Mouse (Mus musculus) liver, embryonic 14.5 days (tissue): ENCODE results near the gene D5Ertd579e. TPM values are rescaled to one million over a fixed set of nuclear protein-coding genes. Genes with fewer than 3 reads are reported as not detected.
A peak's percentile ranks its signal among the peaks of the same experiment; 100 is the strongest.

Experiments
- ATAC-seq: fragments of 200-750 bp; cut with Nextera tagmentation; 2 replicates; pipeline ENCODE4 v1.8.0; 2017; ENCODE audit warnings: moderate number of reproducible peaks, mild to moderate bottlenecking, moderate library complexity; ENCODE audit not compliant: insufficient read depth
- DNase-seq, 3 experiments: peaks; one replicate each; pipeline ENCODE4 v3.0.0-alpha.2; 2012 to 2013; ENCODE audit warnings: low read depth in 3 of 3, low spot score in 3 of 3
- H3K27ac ChIP-seq: fragments of 300-500 bp; sonication (generic); 2 replicates; pipeline ENCODE4 v1.5.1; 2014; ENCODE audit warnings: moderate library complexity, mild to moderate bottlenecking, control low read depth, inconsistent platforms
- H3K27me3 ChIP-seq: fragments of 300-500 bp; sonication (generic); 2 replicates; pipeline ENCODE4 v1.6.1; 2014; ENCODE audit warnings: mild to moderate bottlenecking, low read length, moderate library complexity; ENCODE audit not compliant: control insufficient read depth, insufficient read depth
- H3K36me3 ChIP-seq: fragments of 300-500 bp; sonication (generic); replicated peaks from 2 replicates; pipeline ENCODE4 v1.6.1; 2014; ENCODE audit warnings: low read depth; ENCODE audit not compliant: control insufficient read depth, insufficient read depth
- H3K4me1 ChIP-seq, 2 experiments: fragments of 200-500 bp in 1 of 2; fragments of 300-500 bp in 1 of 2; sonication (generic) in 1 of 2; replicated peaks; 2 replicates each; pipeline ENCODE4 v1.6.1; 2012 to 2014; ENCODE audit warnings: antibody characterized with exemption in 1 of 2, inconsistent platforms in 1 of 2, low read length in 1 of 2; ENCODE audit not compliant: control insufficient read depth in 2 of 2, insufficient read depth in 2 of 2
- H3K4me2 ChIP-seq: fragments of 300-500 bp; sonication (generic); 2 replicates; pipeline ENCODE4 v1.6.1; 2014; ENCODE audit warnings: low read depth, mild to moderate bottlenecking, control low read depth, moderate library complexity
- H3K4me3 ChIP-seq, 2 experiments: fragments of 200-500 bp in 1 of 2; fragments of 300-500 bp in 1 of 2; sonication (generic) in 1 of 2; 2 replicates each; pipeline ENCODE4 v1.5.1; 2012 to 2014; ENCODE audit warnings: low read depth in 2 of 2, low read length in 2 of 2, mild to moderate bottlenecking in 2 of 2, control low read depth in 1 of 2, inconsistent platforms in 1 of 2, moderate library complexity in 1 of 2; ENCODE audit not compliant: insufficient read depth in 1 of 2
- H3K9ac ChIP-seq: fragments of 300-500 bp; sonication (generic); replicated peaks from 2 replicates; pipeline ENCODE4 v1.6.1; 2014; ENCODE audit warnings: mild to moderate bottlenecking, control low read depth, moderate library complexity
- H3K9me3 ChIP-seq: fragments of 300-500 bp; sonication (generic); 2 replicates; pipeline ENCODE4 v1.6.1; 2016; ENCODE audit warnings: low read length, mixed read lengths; ENCODE audit not compliant: control insufficient read depth
- CTCF ChIP-seq: IDR thresholded peaks from 2 replicates; pipeline ENCODE4 v1.5.1; 2016; ENCODE audit warnings: antibody characterized with exemption, low read depth, control low read depth
- EP300 ChIP-seq: IDR thresholded peaks from 2 replicates; pipeline ENCODE4 v1.6.1; 2016; ENCODE audit warnings: antibody characterized with exemption, low read depth
- WGBS: fragments of 180-500 bp; shearing (Covaris S2); extraction: QIAGEN DNeasy Blood & Tissue Kit; methylation state at CpG from one replicate; pipeline ENCODE4 v1.1.7; 2014; ENCODE audit not compliant: insufficient replicate concordance; 5-methylcytosine and 5-hydroxymethylcytosine counted together
- polyA plus RNA-seq, 2 experiments: library from polyadenylated mRNA; depleted of rRNA in 1 of 2; stranded (reverse) in 1 of 2; unstranded in 1 of 2; fragments of >200 nt; fragmentation: Nextera tagmentation in 1 of 2; extraction: Ambion mirVana in 1 of 2; gene quantifications; 2 replicates each; pipeline versions ENCODE4 v1.2.1 to v1.2.3; 2012 to 2014

Gene D5Ertd579e
- polyA plus RNA-seq, 2 experiments = 16.2 to 22.7 TPM

DNA sequence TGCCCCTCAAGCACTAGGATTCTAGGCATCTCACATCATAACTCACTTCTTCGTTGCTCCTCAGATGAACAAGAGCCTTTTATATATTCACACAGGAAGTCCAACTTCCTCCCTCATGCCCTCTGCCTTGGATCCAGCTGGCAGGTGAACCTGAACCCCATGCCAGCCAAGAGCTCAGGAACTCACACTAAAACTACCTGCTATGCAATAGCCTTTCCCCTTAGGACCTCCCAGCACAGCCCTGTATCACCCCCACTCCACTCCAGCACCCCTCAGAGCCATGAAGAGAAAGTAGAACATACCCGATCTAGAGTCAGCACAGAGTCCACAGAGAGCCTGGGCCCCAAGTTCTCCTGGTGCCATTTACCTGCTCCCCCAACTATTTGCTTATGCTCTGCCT, 31.3 kb upstream of the D5Ertd579e start:
- DNase-seq = no peak

GRCm38 (mm10) chr5:36726387-36726801, 30.6 kb upstream of the D5Ertd579e start:
- peaks cover 41 to 43% of the 10 kb centered on the region in 2 experiments for H3K4me1 ChIP-seq
- no peak overlapping the region for H3K4me3 ChIP-seq
- no peaks in the 10 kb centered on the region for H3K9me3 ChIP-seq
- peak overlapping the region; percentile 34 for H3K9ac ChIP-seq
- ATAC-seq (no peak), DNase-seq (no peak)
- peak overlapping the region; percentile 47 for H3K27ac ChIP-seq
- H3K36me3 ChIP-seq = no peaks in the 10 kb centered on the region
- TF ChIP-seq CTCF (no peak), EP300 (no peak)
- 65% methylated on average over 9 of the region's 9 CpGs for WGBS
- H3K27me3 ChIP-seq = no peaks in the 10 kb centered on the region
- peak overlapping the region; percentile 26 for H3K4me2 ChIP-seq

More for the DNA sequence above, 31.3 kb upstream of the D5Ertd579e start:
- 25% methylated on average over 2 of the region's 2 CpGs for WGBS
- Histone ChIP-seq H3K27ac (no peak overlapping the region; the same call in 1 of the 2 replicates), H3K4me2 (no peak overlapping the region), H3K4me3 (no peak overlapping the region), H3K9me3 (no peaks in the 10 kb centered on the region), H3K4me1 (peaks cover 40 to 44% of the 10 kb centered on the region in 2 experiments), H3K9ac (no peak overlapping the region; the same call in 1 of the 2 replicates), H3K36me3 (no peaks in the 10 kb centered on the region), H3K27me3 (no peaks in the 10 kb centered on the region)
- ATAC-seq = no peak
- TF ChIP-seq EP300 (no peak), CTCF (no peak)

GRCm38 (mm10) chr5:36725861-36726260, 30.0 kb upstream of the D5Ertd579e start:
- no peak for TF ChIP-seq EP300
- H3K27ac ChIP-seq = peak overlapping the region; percentile 47
- H3K4me3 ChIP-seq = no peak overlapping the region
- ATAC-seq (no peak), DNase-seq (no peak)
- WGBS = 77% methylated on average over 12 of the region's 12 CpGs
- H3K4me1 ChIP-seq = peaks cover 38 to 41% of the 10 kb centered on the region in 2 experiments
- H3K9ac ChIP-seq = no peak overlapping the region
- no peaks in the 10 kb centered on the region for H3K36me3 ChIP-seq
- no peaks in the 10 kb centered on the region for H3K9me3 ChIP-seq
- H3K4me2 ChIP-seq = peak overlapping the region; percentile 26
- no peaks in the 10 kb centered on the region for H3K27me3 ChIP-seq

GRCm38 (mm10) chr5:36724274-36724673, 28.4 kb upstream of the D5Ertd579e start:
- no peak for DNase-seq
- Histone ChIP-seq H3K9ac (0 out of 2 replicates have a peak overlapping the region, but pooled peaks have one; percentile 20), H3K36me3 (no peaks in the 10 kb centered on the region), H3K27me3 (no peaks in the 10 kb centered on the region), H3K4me1 (peaks cover 48 to 50% of the 10 kb centered on the region in 2 experiments), H3K4me3 (no peak overlapping the region), H3K4me2 (no peak overlapping the region), H3K9me3 (no peaks in the 10 kb centered on the region), H3K27ac (peak overlapping the region; percentile 50)
- ATAC-seq = no peak; the same call in 1 of the 2 replicates
- TF ChIP-seq CTCF (no peak), EP300 (no peak)
- WGBS = 79% methylated on average over 7 of the region's 7 CpGs

- no peak for DNase-seq
- peak overlapping the region; percentile 50 for H3K27ac ChIP-seq
- TF ChIP-seq EP300 (no peak), CTCF (no peak)
- peak overlapping the region; percentile 81; the same call in 1 of the 2 replicates for H3K4me2 ChIP-seq
- H3K9ac ChIP-seq = peak overlapping the region; percentile 46
- no peaks in the 10 kb centered on the region for H3K36me3 ChIP-seq
- H3K27me3 ChIP-seq = 0 out of 2 replicates have a peak, but pooled peaks cover 2% of the 10 kb centered on the region
- no peaks in the 10 kb centered on the region for H3K9me3 ChIP-seq
- WGBS = 85% methylated on average over 9 of the region's 9 CpGs
- H3K4me1 ChIP-seq = peaks cover 53 to 54% of the 10 kb centered on the region in 2 experiments
- ATAC-seq = no peak
- no peak overlapping the region for H3K4me3 ChIP-seq
Measured at GRCm38 (mm10) chr5:36723356-36723755, 27.5 kb upstream of the D5Ertd579e start.
